Mouse (Mus musculus) subcutaneous adipose tissue, adult 2 months (tissue): ENCODE results near the gene Olfr332. TPM values are rescaled to one million over a fixed set of nuclear protein-coding genes. Genes with fewer than 3 reads are reported as not detected.

Experiments used
- polyA plus RNA-seq: library from polyadenylated mRNA; depleted of rRNA; stranded (reverse); fragments of >200 nt; gene quantifications from 2 replicates; pipeline ENCODE4 v1.2.3, GENCODE M21; 2012; ENCODE audit warnings: low replicate concordance; rRNA removed

The Olfr332 gene
- polyA plus RNA-seq = not detected in 2 replicates

GRCm38 (mm10) chr11:58492455-58492854 lies at the start of gene Olfr332:
Olfr332 (minus strand) TSS chr11:58492555.

GRCm38 (mm10) chr11:58534736-58535135 lies 42.4 kb upstream of the Olfr332 start, which contains the start of gene Olfr330:
Olfr330 (minus strand) TSS chr11:58534836.

GRCm38 (mm10) chr11:58502472-58502871 lies 10.1 kb upstream of the Olfr332 start, which contains the start of gene Olfr331:
Olfr331 (minus strand) TSS chr11:58502572.

GRCm38 (mm10) chr11:58462170-58462569 lies 30.2 kb downstream of the Olfr332 start, which contains the start of gene Olfr30:
Olfr30 (minus strand) TSS chr11:58462270.

GRCm38 (mm10) chr11:58452759-58453158 lies 39.6 kb downstream of the Olfr332 start, which contains the start of gene Lypd9:
Lypd9 (minus strand) TSS chr11:58452923.

Other genes starting within 250 kb of the Olfr332 start
- gene 4930438A08Rik, start 217.8 kb downstream of the Olfr332 start, polyA plus RNA-seq = 0.10 TPM in 1 of 2 replicates, not detected in the other
- 17.5 and 37.2 TPM in 2 replicates for gene Zfp692, start 185.5 kb downstream of the Olfr332 start, polyA plus RNA-seq
- gene Zfp672, start 162.2 kb downstream of the Olfr332 start, polyA plus RNA-seq = 30.7 and 40.5 TPM in 2 replicates
- gene Sh3bp5l, start 161.8 kb downstream of the Olfr332 start, polyA plus RNA-seq = 35.8 and 47.7 TPM in 2 replicates
- 2.0 and 2.6 TPM in 2 replicates for gene Lypd8, start 113.5 kb downstream of the Olfr332 start, polyA plus RNA-seq
- gene 1810065E05Rik, start 71.4 kb downstream of the Olfr332 start, polyA plus RNA-seq = not detected in 2 replicates
- not detected in 2 replicates for gene Gm12253, start 60.0 kb downstream of the Olfr332 start, polyA plus RNA-seq
- gene Lypd9, start 39.6 kb downstream of the Olfr332 start, polyA plus RNA-seq = not detected in 2 replicates
- gene Olfr30, start 30.3 kb downstream of the Olfr332 start, polyA plus RNA-seq = not detected in 2 replicates
- gene Olfr331, start 10.0 kb upstream of the Olfr332 start, polyA plus RNA-seq = not detected in 2 replicates
- not detected in 2 replicates for gene Olfr330, start 42.3 kb upstream of the Olfr332 start, polyA plus RNA-seq
- gene Olfr329-ps, start 53.9 kb upstream of the Olfr332 start, polyA plus RNA-seq = not detected in 2 replicates
- not detected in 2 replicates for gene Olfr328, start 63.1 kb upstream of the Olfr332 start, polyA plus RNA-seq
- gene Olfr224, start 78.0 kb upstream of the Olfr332 start, polyA plus RNA-seq = 0.18 TPM in 1 of 2 replicates, not detected in the other
- not detected in 2 replicates for gene Olfr325, start 85.2 kb upstream of the Olfr332 start, polyA plus RNA-seq
- gene Olfr324, start 102.6 kb upstream of the Olfr332 start, polyA plus RNA-seq = not detected in 2 replicates
- 1.3 TPM in 1 of 2 replicates, not detected in the other for gene 2210407C18Rik, start 123.5 kb upstream of the Olfr332 start, polyA plus RNA-seq
- not detected in 2 replicates for gene Olfr323, start 137.9 kb upstream of the Olfr332 start, polyA plus RNA-seq
- 0.17 TPM in 1 of 2 replicates, not detected in the other for gene Trim58, start 147.9 kb upstream of the Olfr332 start, polyA plus RNA-seq
- gene Olfr322, start 166.2 kb upstream of the Olfr332 start, polyA plus RNA-seq = not detected in 2 replicates
- not detected in 2 replicates for gene Olfr320, start 188.5 kb upstream of the Olfr332 start, polyA plus RNA-seq
- not detected in 2 replicates for gene Olfr319, start 206.6 kb upstream of the Olfr332 start, polyA plus RNA-seq
- not detected in 2 replicates for gene Olfr318, start 231.5 kb upstream of the Olfr332 start, polyA plus RNA-seq
- gene Olfr317, start 246.7 kb upstream of the Olfr332 start, polyA plus RNA-seq = not detected in 2 replicates